In genomic region chr11:11695907-11696306, GRCm38 (mm10) we compare ENCODE assay signal across 22 mouse cellular contexts. TPM values are rescaled to one million over a fixed set of nuclear protein-coding genes. Genes with fewer than 3 reads are reported as not detected.
DNase-seq lines count a peak whose midpoint lies in the region; ATAC-seq and TF ChIP-seq lines count a peak whose summit lies in the region.
"Had no signal": no experiment of that assay in that cellular context is flagged by ENCODE, and none has a peak within 500 bp of the region (broad histone marks: within the 10 kb centered on the region; RNA-seq: fewer than 3 reads in every experiment).

No protein-coding gene starts in this region.

- no peak overlapping the region for H3K4me2 ChIP-seq in liver, embryonic 11.5 days
- H3K4me2 ChIP-seq in liver, embryonic 12.5 days = no peak overlapping the region; the same call in 1 of the 2 replicates
- H3K4me2 ChIP-seq: hindbrain, embryonic 15.5 days; lung, embryonic 14.5 days; midbrain, embryonic 13.5 days had no signal

- no peak for DNase-seq in liver, embryonic 11.5 days (ENCODE audit: low spot score)
- DNase-seq in liver (no peak), G1E (ENCODE audit: low spot score) (no peak)
- peak; percentile 35 for DNase-seq in CD4-positive helper T cell, adult 2 months (ENCODE audit: low read depth, low spot score)
- no peak for DNase-seq in frontal cortex, postnatal 25 days (ENCODE audit: low spot score in 2 of 2)
- no peak for DNase-seq in ovary, postnatal 36 days (ENCODE audit: low spot score)
- no peak for DNase-seq in urinary bladder, postnatal 14 days (ENCODE audit: low spot score)
- DNase-seq: adrenal gland, postnatal 25 days; cerebellum, adult 11 months; cerebellum, postnatal 14 days; heart, postnatal 4 days; kidney, adult 18-20 months; layer of hippocampus, adult 9-11 months; lung, embryonic 14.5 days; right cerebral cortex, postnatal 14 days had no signal

- WGBS in liver, embryonic 11.5 days = 74% methylated on average over 4 of the region's 4 CpGs
- WGBS in liver, embryonic 12.5 days (ENCODE audit: insufficient replicate concordance) = 62% methylated on average over 4 of the region's 4 CpGs

- no peaks in the 10 kb centered on the region for H3K9me3 ChIP-seq in liver, embryonic 11.5 days (ENCODE audit: control insufficient read depth, low read length)
- H3K9me3 ChIP-seq in G1E (replicated peaks) = no peaks in the 10 kb centered on the region
- no peaks in the 10 kb centered on the region for H3K9me3 ChIP-seq in liver, embryonic 12.5 days (replicated peaks)
- H3K9me3 ChIP-seq: forebrain, embryonic 10.5 days; heart, embryonic 10.5 days; hindbrain, embryonic 15.5 days; midbrain, embryonic 13.5 days had no signal

- H3K27ac ChIP-seq in liver, embryonic 11.5 days (ENCODE audit: low read depth, low read length) = no peak overlapping the region
- H3K27ac ChIP-seq in liver, embryonic 12.5 days = peak overlapping the region; percentile 61
- H3K27ac ChIP-seq: forebrain, embryonic 10.5 days; heart, embryonic 10.5 days; hindbrain, embryonic 15.5 days; left cerebral cortex, adult 2 months; midbrain, embryonic 13.5 days had no signal

- H3K4me3 ChIP-seq in liver, embryonic 11.5 days (ENCODE audit: low read depth, low read length) = no peak overlapping the region
- H3K4me3 ChIP-seq in G1E (ENCODE audit: low read depth, low read length) = peak overlapping the region; percentile 9; the same call in 1 of the 2 replicates
- no peak overlapping the region for H3K4me3 ChIP-seq in liver, embryonic 12.5 days
- H3K4me3 ChIP-seq: forebrain, embryonic 10.5 days; heart, embryonic 10.5 days; hindbrain, embryonic 15.5 days; left cerebral cortex, adult 2 months; midbrain, embryonic 13.5 days had no signal

- no peaks in the 10 kb centered on the region for H3K27me3 ChIP-seq in liver, embryonic 11.5 days (replicated peaks; ENCODE audit: control insufficient read depth, insufficient read depth, low read length)
- H3K27me3 ChIP-seq in G1E (ENCODE audit: insufficient read depth, low read length) = no peaks in the 10 kb centered on the region
- H3K27me3 ChIP-seq in liver, embryonic 12.5 days (replicated peaks) = no peaks in the 10 kb centered on the region
- H3K27me3 ChIP-seq: hindbrain, embryonic 15.5 days; midbrain, embryonic 13.5 days had no signal

- H3K4me1 ChIP-seq in liver, embryonic 11.5 days (replicated peaks; ENCODE audit: control insufficient read depth, insufficient read depth, low read length) = peaks cover 40% of the 10 kb centered on the region
- peaks cover 86% of the 10 kb centered on the region for H3K4me1 ChIP-seq in G1E (ENCODE audit: insufficient read depth, low read depth, low read length)
- peaks cover 68% of the 10 kb centered on the region for H3K4me1 ChIP-seq in liver, embryonic 12.5 days
- H3K4me1 ChIP-seq: forebrain, embryonic 10.5 days; heart, embryonic 10.5 days; hindbrain, embryonic 15.5 days; midbrain, embryonic 13.5 days had no signal

- 0 out of 2 replicates have a peak, but pooled peaks have one; percentile 3 for ATAC-seq in liver, embryonic 11.5 days (replicated peaks; ENCODE audit: low FRiP score)
- ATAC-seq in G1E (ENCODE audit: extremely low read depth, insufficient number of reproducible peaks, low FRiP score, poor library complexity, severe bottlenecking) = no peak
- ATAC-seq in liver, embryonic 12.5 days = no peak
- ATAC-seq: forebrain, embryonic 16.5 days; midbrain, embryonic 13.5 days had no signal

- TF ChIP-seq CTCF in G1E (IDR thresholded peaks at IDR 0.05; ENCODE audit: low read depth, low read length) = no peak

- H3K9ac ChIP-seq in liver, embryonic 11.5 days (ENCODE audit: low read depth, low read length) = no peak overlapping the region
- H3K9ac ChIP-seq in liver, embryonic 12.5 days = peak overlapping the region; percentile 14
- H3K9ac ChIP-seq: hindbrain, embryonic 15.5 days; lung, embryonic 14.5 days; midbrain, embryonic 13.5 days had no signal

- H3K36me3 ChIP-seq in liver, embryonic 11.5 days (ENCODE audit: control insufficient read depth, insufficient read depth, low read length) = peaks cover 2% of the 10 kb centered on the region; the same call in 1 of the 2 replicates
- H3K36me3 ChIP-seq in G1E (replicated peaks) = peaks cover 76% of the 10 kb centered on the region
- H3K36me3 ChIP-seq in liver, embryonic 12.5 days = peaks cover 44% of the 10 kb centered on the region
- H3K36me3 ChIP-seq: forebrain, embryonic 10.5 days; heart, embryonic 10.5 days; hindbrain, embryonic 15.5 days; midbrain, embryonic 13.5 days had no signal

RNA-seq across cellular contexts. Expression of gene Ikzf1, which starts 11.1 kb away (rescaled TPM):
- polyA plus RNA-seq in liver, embryonic 11.5 days (2014; fragmentation: Nextera tagmentation; extraction: Ambion mirVana) = 105 and 120 TPM in 2 replicates
- total RNA-seq in G1E (2014; fragmentation: Nextera tagmentation) = 143 and 149 TPM in 2 replicates
- total RNA-seq in G1E (2017) = 60.5 and 70.1 TPM in 2 replicates
- 214 and 245 TPM in 2 replicates for polyA plus RNA-seq in G1E (2012)
- polyA plus RNA-seq in liver, embryonic 12.5 days (2016; fragmentation: Nextera tagmentation; extraction: Ambion mirVana) = 59.1 and 61.0 TPM in 2 replicates
